Mouse (Mus musculus) embryo, embryonic 10.5 days (tissue): ENCODE results near the gene Zfp64.
A peak's percentile ranks its signal among the peaks of the same experiment; 100 is the strongest.
"Not testable (repeated sequence)": the region's sequence is repeated elsewhere in the genome, so short reads cannot be mapped to it uniquely, and the experiment has no call there.

ENCODE experiments used
- DNase-seq: peaks from one replicate; pipeline ENCODE4 v3.0.0-alpha.2; 2015; ENCODE audit warnings: low spot score

Zfp64 gene

GRCm38 (mm10) chr2:168894738-168895137 is 60.6 kb downstream of the Zfp64 start:
- DNase-seq: no peak

GRCm38 (mm10) chr2:168892057-168892456 is 63.3 kb downstream of the Zfp64 start:
- no peak for DNase-seq

GRCm38 (mm10) chr2:168884641-168885040 is 70.7 kb downstream of the Zfp64 start:
- no peak for DNase-seq

- no peak for DNase-seq
Observed at GRCm38 (mm10) chr2:168882997-168883396, 72.4 kb downstream of the Zfp64 start.

- DNase-seq: peak; percentile 42
Observed at GRCm38 (mm10) chr2:168881927-168882326, 73.5 kb downstream of the Zfp64 start.

- no peak for DNase-seq
Observed at GRCm38 (mm10) chr2:168879573-168879972, 75.8 kb downstream of the Zfp64 start.

GRCm38 (mm10) chr2:168878708-168879107 is 76.7 kb downstream of the Zfp64 start:
- no peak for DNase-seq

- DNase-seq: no peak
Observed at GRCm38 (mm10) chr2:168878158-168878557, 77.2 kb downstream of the Zfp64 start.

- no peak for DNase-seq
Observed at GRCm38 (mm10) chr2:168876631-168877030, 78.8 kb downstream of the Zfp64 start.

GRCm38 (mm10) chr2:168874498-168874897 is 80.9 kb downstream of the Zfp64 start:
- DNase-seq: no peak

- DNase-seq: peak; percentile 87
Observed at GRCm38 (mm10) chr2:168871767-168872511, 83.4 kb downstream of the Zfp64 start.

GRCm38 (mm10) chr2:168870480-168870879 is 84.9 kb downstream of the Zfp64 start:
- DNase-seq: peak; percentile 80

- DNase-seq: no peak
Observed at GRCm38 (mm10) chr2:168866942-168867341, 88.4 kb downstream of the Zfp64 start.

- no peak for DNase-seq
Observed at GRCm38 (mm10) chr2:168866436-168866835, 89.0 kb downstream of the Zfp64 start.

GRCm38 (mm10) chr2:168864905-168865304 is 90.5 kb downstream of the Zfp64 start:
- DNase-seq: no peak

- peak; percentile 41 for DNase-seq
Observed at GRCm38 (mm10) chr2:168862694-168863093, 92.7 kb downstream of the Zfp64 start.

GRCm38 (mm10) chr2:168860922-168861740 is 94.3 kb downstream of the Zfp64 start:
- DNase-seq: peak; percentile 90

GRCm38 (mm10) chr2:168860032-168860691 is 95.2 kb downstream of the Zfp64 start:
- DNase-seq: peak; percentile 73

- no peak for DNase-seq
Observed at GRCm38 (mm10) chr2:168856638-168857037, 98.7 kb downstream of the Zfp64 start.

- no peak for DNase-seq
Observed at GRCm38 (mm10) chr2:168854777-168855176, 100.6 kb downstream of the Zfp64 start.

GRCm38 (mm10) chr2:168853869-168854268 is 101.5 kb downstream of the Zfp64 start:
- not testable (repeated sequence) for DNase-seq

GRCm38 (mm10) chr2:168851545-168851944 is 103.8 kb downstream of the Zfp64 start:
- no peak for DNase-seq

GRCm38 (mm10) chr2:168848553-168848952 is 106.8 kb downstream of the Zfp64 start:
- DNase-seq: no peak
